Mouse (Mus musculus) layer of hippocampus, adult 9-10 months (tissue): Measurements from ENCODE around the gene Sell.

Experiments
- DNase-seq: peaks from one replicate; pipeline ENCODE4 v3.0.0; 2022; ENCODE audit warnings: low spot score

Gene Sell

DNA sequence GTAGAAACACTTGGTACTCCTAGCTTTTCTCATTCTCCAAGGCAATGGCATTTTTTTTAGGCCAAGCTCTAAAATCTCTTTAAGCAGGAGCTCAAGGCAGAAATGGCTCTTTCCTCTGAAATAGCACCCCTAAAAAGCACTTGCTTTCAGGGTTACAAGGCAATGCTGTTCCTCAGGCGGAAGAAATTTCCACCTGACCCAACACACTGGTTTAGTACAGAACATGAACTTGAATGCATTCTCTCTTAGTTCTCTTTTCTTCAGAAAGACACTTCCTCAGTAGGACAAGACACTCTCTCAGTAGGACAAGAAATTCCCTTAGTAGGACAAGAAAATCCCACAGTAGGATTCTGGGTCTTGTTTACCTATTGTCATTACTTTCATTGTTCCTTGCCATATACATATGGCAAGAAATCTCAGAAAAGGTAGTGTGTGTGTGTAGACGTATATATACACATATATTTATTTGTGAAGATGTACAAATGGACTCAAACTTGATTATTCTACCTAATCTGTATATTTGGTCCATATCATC, 12.9 kb downstream of the Sell start:
- no peak for DNase-seq

DNA sequence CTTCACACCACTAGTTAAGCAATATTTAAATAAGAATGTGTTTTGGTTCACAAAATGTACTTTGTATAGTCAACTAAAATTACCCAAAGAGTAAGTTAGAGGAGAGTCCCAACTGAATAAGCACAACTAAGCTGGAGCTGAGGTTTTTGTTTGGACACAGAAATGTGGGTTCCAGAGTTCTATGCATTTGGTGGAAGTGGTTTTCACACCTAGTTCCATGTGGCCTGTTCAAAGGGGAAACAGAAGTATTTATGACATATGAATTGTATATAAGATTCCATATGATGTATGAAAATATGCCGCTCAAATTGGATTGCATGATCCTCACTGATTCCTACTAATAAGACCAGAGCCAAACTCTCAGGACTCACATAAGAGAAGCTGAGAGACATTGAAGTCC, 13.6 kb downstream of the Sell start:
- DNase-seq: no peak

GRCm38 (mm10) chr1:164076441-164076840, 14.7 kb downstream of the Sell start:
- no peak for DNase-seq

DNA sequence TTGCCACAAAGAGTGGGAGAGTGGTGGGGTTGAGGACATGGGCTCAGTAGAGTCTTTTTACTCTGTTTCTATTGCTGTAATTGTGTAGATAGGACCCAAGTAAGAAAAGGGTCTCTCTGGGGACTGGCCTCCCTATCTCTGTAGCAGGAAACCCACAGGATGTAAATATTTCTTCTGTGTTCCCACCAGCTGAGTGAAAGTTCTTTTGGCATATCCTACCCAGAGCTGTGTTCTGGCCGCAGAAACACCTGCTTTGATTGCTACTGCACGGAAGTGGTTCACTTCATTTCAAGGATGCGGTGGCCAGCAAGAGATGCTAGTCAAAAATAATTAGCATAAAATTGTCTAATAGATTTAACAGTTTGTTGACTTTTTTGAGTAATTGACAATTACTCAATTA, 15.2 kb downstream of the Sell start:
- no peak for DNase-seq

DNA sequence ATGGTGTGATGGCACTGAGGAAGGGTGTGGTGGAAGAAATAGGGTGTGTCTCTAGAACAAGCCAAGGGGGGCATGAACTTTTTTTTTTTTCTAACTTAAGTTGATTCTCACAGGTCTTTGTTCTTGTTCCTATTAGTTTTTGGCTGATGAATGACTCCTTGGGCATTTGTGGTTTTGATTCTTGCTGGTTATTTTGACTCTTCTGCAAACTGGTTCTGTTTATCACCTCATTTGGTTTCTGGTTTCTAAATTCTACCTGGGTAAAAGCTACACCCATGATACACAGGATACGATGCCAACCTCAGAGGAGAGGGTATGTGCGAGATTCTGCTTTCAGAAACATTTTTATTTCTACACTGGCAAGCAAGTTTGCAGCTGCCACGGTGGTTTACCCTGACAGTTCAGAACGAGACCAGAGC, 16.6 kb downstream of the Sell start:
- no peak for DNase-seq

- no peak for DNase-seq
Observed at GRCm38 (mm10) chr1:164079091-164079490, 17.3 kb downstream of the Sell start.

DNA sequence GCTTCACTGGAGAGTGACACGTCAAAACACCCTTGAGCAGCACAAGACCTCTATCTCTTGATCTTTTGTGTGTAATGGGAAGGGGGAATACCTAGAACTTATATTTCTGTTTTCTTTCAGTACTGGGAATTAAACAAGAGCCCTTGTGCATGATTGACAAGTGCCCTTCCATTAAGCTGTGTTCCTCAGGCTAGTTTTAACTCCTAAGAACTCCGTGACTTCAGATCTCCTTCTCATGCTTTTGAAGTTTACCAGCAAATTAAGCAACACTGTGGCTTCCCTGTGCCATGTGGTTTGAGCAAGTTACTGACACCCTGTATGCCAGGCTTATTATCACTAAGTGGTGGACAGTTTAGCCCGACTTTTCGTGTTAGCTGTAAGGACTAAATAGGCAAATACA, 21.3 kb downstream of the Sell start:
- DNase-seq: no peak

DNA sequence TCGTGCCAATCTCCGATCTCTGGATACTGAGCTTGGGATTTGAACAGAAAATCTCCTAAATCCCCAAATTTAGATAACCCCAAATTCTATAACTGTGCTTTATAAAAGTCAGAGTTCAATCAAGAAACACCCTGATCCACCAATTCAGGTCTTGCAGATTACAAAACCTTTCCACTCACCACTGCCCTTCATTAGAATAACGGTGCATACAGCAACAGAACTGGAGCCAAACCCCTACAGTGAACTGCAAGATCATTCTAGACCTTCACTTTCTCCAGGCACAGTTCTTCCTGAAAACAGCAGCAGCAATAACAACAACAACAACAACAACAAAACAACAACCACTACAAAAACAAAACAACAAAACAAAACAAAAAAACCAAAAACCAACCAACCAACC, 25.0 kb downstream of the Sell start:
- DNase-seq: no peak

DNA sequence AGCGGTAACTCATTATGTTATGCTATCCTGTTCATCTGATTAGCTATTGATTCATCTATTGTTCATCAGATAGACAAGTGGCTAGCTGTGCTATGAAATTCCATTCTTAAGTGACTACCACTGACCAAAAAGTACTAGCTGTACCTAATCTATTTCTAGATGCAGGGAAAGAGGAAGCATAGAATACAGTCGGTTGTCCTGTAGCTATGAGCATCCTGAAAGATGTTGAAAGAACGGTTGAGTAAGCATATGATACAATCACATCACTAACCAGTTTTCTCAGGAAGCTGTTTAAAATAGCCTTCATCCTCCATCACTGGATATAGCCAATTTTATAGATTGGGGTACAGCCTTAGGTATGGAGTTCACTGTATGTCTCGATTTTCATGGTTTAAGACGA, 26.1 kb downstream of the Sell start:
- DNase-seq: no peak

- no peak for DNase-seq
Observed at GRCm38 (mm10) chr1:164096780-164097179, 35.0 kb downstream of the Sell start.

DNA sequence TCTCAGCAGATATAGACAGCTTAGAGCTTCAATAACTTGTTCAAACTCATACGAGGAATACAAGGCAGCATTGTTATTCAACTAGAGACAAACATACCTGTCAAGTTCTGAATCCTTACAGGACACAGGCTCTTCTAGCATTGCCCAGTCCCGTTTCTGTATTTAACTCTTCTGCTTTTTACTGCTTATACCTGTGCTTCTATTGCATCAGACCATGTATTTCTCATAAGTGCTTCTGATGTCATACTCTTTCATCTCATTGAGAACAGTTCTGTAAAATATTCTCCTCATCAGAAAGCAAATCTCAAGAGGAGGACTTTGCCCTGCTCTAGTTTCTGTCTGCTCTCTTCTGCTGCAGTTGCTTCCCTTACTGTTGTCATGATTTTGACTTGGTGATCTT, 36.1 kb downstream of the Sell start:
- no peak for DNase-seq

DNA sequence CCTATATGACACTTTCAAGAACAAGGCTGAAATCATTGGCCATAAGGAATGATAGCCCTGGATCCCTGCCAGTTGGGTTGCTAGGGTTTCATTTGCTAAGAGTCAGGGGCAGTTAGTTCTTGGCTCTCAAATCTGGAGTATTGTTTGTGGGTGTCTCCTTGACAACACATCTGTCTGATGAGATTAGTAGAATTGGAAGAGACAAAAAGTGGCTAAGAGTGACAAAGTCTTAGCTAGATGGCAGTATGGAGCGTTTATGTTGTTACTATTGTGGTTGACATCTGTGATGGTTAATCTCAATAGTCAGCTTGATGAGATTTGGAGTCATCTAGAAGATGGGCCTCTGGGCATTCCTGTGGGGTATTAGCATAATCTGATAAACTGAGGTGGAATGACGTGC, 36.6 kb downstream of the Sell start:
- peak; percentile 3 for DNase-seq

DNA sequence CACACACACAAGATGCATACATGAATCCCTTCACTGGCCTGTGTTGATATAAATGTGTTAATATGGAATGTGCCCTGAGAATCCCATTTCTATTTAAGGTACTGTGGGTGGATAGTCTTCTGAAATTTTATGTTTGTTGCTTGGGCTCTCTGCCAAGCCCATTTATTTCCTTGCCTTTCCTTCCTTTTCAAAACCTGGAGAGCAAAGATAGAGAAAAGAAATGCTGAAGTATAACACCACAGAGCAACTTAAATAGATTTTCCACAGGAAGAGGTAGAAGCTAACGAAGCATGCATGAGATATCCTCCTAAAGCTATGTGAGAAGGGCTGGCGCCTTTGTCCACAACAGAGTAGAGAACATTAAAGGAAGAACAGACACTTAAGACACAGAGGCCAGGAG, 48.0 kb downstream of the Sell start:
- DNase-seq: no peak

DNA sequence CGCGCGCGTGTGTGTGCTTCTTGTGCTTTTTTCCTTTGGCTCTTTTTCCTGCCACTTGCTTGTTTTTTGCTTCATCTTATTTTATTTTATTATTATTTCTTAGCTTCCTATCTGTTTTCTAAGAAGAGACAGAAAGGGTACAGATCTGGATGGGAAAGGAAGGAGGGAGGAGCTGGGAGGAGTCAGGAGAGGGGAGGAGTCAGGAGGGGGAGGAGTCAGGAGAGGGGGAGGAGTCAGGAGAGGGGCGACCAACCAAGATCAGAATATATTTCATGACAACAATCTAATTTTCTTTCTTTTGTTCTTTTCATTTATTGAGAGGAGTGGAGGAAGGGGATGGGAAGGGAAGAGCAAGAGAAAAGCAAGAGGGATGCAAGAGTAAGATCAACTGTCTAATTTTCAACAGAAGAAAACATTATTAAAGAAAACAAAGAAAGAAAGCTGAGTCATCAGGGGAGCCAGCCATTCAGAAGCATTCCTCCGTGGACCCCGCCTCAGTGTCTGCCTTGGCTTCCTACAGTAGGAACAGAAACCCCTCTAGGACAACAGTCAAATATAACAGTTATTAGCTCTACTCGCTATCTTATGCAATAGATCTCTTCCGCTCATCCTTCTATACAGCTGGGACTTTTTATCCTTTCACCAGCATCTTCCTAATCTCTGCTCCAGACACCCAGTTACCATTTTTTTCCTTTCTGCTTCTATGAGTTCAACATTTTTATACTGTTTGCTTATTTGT, 49.0 kb downstream of the Sell start:
- no peak for DNase-seq

- DNase-seq: no peak
Observed at GRCm38 (mm10) chr1:164114280-164114679, 52.5 kb downstream of the Sell start.

GRCm38 (mm10) chr1:164114947-164115493, 53.2 kb downstream of the Sell start, which contains the start of gene Selp:
Gene Selp, plus strand, starts transcription at chr1:164115264.
- no peak for DNase-seq

- DNase-seq: no peak
Observed at GRCm38 (mm10) chr1:164115647-164116046, 53.9 kb downstream of the Sell start.

- no peak for DNase-seq
Observed at GRCm38 (mm10) chr1:164117869-164118268, 56.1 kb downstream of the Sell start.

DNA sequence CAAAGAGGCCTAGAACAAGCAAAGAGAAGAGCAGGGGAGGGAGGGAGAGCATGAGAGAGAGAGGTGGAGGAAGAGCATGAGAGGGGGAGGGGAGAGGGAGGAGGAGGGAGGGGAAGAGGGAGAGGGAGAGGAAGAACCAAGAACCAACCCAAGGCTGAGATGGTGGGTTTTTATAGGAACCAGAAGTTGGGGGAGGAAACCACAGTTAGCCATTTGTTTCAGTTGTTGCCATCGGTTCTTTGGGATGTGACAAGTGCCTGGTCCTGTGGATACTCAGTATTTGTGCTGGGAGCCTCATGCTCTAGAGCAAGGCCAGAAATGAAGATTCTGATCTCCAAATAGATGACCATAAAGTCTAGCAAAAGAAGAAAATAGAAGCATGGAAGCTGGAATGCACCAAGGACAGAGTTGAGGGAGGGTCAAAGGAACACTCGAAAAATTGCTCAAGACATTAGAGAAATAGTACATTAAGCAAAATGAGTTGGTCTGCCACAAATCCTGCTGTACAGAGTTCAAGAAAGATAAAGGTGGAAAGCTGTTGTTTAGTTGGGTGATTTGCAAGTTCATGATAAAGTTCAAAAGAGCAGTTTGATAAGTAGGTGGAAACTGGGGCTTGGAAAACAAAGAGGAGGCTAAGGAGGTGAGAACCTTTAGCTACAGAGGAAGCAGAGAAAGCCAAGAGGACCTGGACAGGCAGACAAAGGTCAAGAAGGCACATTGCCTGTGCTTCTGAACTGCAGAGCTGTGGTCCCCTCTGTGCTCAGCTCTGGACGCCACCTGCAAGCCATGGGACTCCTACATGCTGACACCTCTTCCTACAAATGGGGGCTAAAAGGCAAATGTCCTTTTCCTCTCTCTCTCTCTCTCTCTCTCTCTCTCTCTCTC, 58.4 kb downstream of the Sell start:
- DNase-seq: no peak

- DNase-seq: no peak
Observed at GRCm38 (mm10) chr1:164120777-164121158, 59.0 kb downstream of the Sell start.

DNA sequence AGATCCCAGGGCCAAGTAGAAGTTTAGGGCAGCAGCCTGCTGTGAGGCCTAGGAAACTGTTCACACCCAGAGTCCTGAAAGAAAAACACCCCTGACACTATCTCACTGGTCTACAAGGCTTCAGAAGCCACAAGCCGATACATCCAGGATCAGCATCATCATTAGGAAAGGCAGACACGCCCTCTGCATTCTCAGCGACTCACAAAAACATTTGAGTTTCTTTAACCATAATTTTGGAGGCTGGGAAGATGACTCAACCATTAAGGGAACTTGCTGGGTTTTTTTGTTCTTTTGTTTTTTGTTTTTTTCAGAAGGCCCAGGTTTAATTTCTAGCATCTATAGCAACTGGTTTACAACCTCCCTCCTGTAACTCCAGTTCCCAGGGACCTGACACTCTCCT, 62.1 kb downstream of the Sell start:
- no peak for DNase-seq

DNA sequence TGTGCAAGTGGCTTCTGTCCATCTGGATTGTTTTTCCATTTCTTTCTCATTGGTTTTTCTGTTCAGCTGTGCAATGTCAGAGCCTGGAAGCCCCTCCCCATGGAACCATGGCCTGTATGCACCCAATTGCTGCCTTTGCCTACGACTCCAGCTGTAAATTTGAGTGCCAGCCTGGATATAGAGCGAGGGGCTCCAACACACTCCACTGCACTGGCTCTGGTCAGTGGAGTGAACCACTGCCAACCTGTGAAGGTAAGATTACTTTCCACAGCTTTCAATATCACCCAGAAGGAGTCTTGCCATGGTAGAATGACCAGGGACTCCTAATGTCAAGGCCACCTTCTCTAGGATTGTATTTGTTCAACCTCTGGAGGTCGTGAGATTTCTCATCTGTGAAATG, 68.2 kb downstream of the Sell start:
- DNase-seq: no peak

DNA sequence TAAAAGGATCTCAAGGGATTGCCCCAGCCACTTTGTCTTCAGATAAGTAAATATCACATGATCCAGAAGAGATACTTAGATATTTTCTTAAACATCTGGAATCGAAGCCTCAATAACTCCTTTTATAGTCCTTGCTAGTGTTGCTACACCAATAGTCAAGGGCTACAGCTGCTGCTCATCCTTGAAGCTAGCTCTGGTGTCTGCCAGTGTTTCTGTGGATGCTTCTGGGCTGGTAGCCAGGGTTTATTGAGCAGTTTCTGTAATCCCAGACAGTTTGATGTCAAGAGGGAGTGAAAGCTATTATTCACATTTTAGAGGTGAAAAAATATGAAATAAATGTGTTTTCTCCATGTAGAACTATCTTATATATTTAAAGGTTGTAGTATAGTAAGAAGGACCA, 70.8 kb downstream of the Sell start:
- DNase-seq: no peak
